Mouse (Mus musculus): Measurements from ENCODE around the gene Tmed1. TPM values are rescaled to one million over a fixed set of nuclear protein-coding genes. Genes with fewer than 3 reads are reported as not detected.

Tmed1 gene
- polyA plus RNA-seq, 1 experiment from 2014 or later, result 85.8 TPM

DNA sequence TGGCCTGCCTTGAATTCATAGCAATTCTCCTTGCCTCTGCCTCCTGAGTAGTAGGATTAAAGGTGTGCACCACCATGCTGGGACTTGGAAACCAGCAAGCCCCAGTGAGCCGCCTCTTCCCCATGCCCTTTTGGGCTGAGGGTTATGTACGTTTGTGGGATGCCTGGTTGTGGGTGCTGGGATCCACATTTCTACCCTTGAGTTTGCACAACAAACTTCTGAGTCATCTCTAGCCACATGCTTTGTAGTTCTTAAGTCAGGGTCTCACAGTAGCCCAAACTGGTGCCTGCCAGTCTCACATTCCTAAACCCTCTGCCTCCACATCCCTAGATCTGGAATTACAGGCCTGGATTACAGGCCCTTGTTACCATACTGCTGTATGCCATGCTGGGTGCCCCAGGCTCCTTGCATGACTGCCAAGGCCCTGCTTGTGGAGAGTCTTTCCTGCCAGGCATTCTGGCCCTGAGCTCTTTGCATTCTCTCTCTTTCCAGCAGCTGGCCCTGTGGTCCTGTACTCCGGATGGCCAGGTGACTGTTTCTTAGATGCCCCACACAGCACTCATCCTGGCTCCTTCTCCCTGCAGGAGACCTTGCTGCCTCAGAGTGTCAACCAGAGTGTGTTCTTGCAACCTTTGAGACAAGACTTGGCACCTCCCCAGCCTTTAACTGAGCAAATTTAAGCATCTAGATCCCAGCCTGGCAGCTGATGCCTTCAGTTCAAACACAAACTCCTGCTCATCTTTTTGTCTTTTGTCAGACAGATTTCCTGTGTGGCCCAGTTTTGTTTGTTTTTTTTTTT is 46.1 kb downstream of the Tmed1 start:
- Histone ChIP-seq H3K36me3 (peaks cover 16% of the 10 kb centered on the region), H3K9me3 (no peaks in the 10 kb centered on the region), H3K4me1 (peaks cover 5% of the 10 kb centered on the region), H3K9ac (no peak overlapping the region), H3K27me3 (replicated peaks) (no peaks in the 10 kb centered on the region), H3K4me3 (replicated peaks) (no peak overlapping the region), H3K4me2 (no peak overlapping the region), H3K27ac (0 out of 2 replicates have a peak overlapping the region, but pooled peaks have one; percentile 48)
- WGBS, result 83% methylated on average over 3 of the region's 3 CpGs
- ATAC-seq (ENCODE audit: insufficient read depth, low FRiP score, low read depth), result no peak

DNA sequence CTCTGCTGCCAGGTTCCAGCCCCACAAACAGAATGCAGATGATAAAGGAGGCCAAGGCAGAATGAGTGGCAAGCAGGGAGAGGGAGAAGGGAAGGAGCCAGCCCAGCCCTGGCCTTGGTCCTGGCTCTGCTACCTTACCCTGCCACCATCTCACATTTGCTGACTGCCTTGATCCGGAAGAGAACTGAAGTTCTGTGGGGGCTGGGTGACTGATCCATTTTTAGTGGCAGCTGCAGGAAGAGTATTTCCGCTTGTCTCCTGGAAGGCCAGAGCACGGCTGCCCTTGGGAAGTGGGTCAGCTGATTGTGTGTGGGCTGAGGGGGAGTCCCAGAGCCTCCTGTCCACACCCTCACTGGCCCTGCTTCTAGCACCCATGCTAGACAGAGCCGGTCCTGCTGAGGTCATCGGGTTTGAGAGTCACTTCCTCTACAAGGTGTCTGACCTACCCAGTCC is 46.9 kb downstream of the Tmed1 start:
- Histone ChIP-seq H3K4me3 (replicated peaks) (no peak overlapping the region), H3K27ac (peak overlapping the region; percentile 48), H3K4me1 (peaks cover 5% of the 10 kb centered on the region), H3K9me3 (no peaks in the 10 kb centered on the region), H3K27me3 (replicated peaks) (no peaks in the 10 kb centered on the region), H3K36me3 (peaks cover 11% of the 10 kb centered on the region; the same call in 1 of the 2 replicates), H3K9ac (no peak overlapping the region), H3K4me2 (no peak overlapping the region)
- ATAC-seq (ENCODE audit: insufficient read depth, low FRiP score, low read depth), result peak; percentile 34; the same call in 1 of the 2 replicates
- WGBS, result 46% methylated on average over 5 of the region's 5 CpGs

DNA sequence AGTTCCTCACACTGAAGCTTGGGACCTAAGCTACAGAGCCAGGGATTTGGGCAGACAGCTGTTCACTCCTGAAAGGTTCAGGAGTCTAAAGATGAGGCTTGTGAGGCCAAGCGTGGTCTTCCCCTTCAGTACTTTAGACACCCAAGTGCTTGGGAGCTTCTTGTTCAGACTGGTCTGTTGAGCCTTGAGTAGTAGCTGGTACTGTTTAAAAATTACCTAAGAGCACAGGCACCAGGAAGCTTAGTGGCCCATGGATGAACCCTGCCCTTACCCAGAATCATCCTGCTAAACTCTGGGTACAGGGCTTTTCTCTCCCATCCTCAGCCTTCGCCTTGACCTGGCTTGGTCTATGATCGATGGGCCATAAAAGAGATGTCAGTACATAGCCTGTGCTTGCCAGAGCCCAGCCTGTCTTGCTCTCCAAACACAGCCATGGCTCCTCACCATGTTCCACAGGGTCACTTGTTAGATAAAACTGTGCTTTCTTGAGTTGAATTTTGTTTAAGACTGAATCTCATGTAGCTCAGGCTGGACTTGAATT is 49.6 kb downstream of the Tmed1 start:
- Histone ChIP-seq H3K27me3 (replicated peaks) (no peaks in the 10 kb centered on the region), H3K27ac (no peak overlapping the region), H3K36me3 (peaks cover 4% of the 10 kb centered on the region), H3K9ac (no peak overlapping the region), H3K4me3 (replicated peaks) (no peak overlapping the region), H3K4me1 (peaks cover 5% of the 10 kb centered on the region), H3K4me2 (no peak overlapping the region), H3K9me3 (no peaks in the 10 kb centered on the region)
- no peak for ATAC-seq (ENCODE audit: insufficient read depth, low FRiP score, low read depth)
- WGBS, result 94% methylated on average over 3 of the region's 3 CpGs

DNA sequence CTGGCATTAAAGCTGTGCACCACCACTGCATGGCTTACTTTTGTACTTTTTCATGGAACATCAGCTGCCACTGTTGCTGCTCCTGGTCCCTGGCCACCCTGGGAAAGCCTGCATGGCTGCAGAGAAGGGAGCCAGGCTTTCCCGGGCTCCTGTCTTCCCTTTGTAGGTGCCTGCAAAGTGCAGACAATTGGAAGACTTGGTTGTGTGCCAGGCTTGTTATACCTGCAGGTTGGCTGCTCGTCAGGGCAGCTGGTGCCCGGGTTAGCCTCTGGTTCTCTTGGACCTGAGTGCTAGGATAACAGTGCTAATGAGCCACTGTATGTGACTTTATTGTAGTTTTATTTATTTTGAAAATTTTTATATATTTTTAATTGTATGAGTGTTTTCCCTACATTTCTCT is 51.2 kb downstream of the Tmed1 start:
- no peak overlapping the region for H3K4me3 ChIP-seq (replicated peaks)
- H3K9me3 ChIP-seq, result no peaks in the 10 kb centered on the region
- H3K27me3 ChIP-seq (replicated peaks), result no peaks in the 10 kb centered on the region
- no peak for ATAC-seq (ENCODE audit: insufficient read depth, low FRiP score, low read depth)
- H3K4me1 ChIP-seq, result peaks cover 5% of the 10 kb centered on the region
- no peaks in the 10 kb centered on the region; the same call in none of the 2 replicates for H3K36me3 ChIP-seq
- no peak overlapping the region for H3K9ac ChIP-seq
- no peak overlapping the region for H3K27ac ChIP-seq
- no peak overlapping the region for H3K4me2 ChIP-seq
- WGBS, result 82% methylated on average over 3 of the region's 3 CpGs

Small RNA genes within 50 kb of the gene (microRNA-seq; reads per million reads assigned to microRNA genes)
- 11.4 reads per million, percentile 26 among the genes with 10 or more reads in this experiment for gene Mir199a-1

Other genes with a start within 250 kb of the Tmed1 start
- 49.9 and 51.3 TPM in 2 replicates for gene Atg4d, start 245.0 kb downstream of the Tmed1 start, polyA plus RNA-seq (2015; fragmentation: Nextera tagmentation; extraction: Ambion mirVana)
- 14.4 and 14.5 TPM in 2 replicates for gene Kri1, start 222.3 kb downstream of the Tmed1 start, polyA plus RNA-seq (2015; fragmentation: Nextera tagmentation; extraction: Ambion mirVana)
- 44.4 and 50.0 TPM in 2 replicates for gene Cdkn2d, start 218.8 kb downstream of the Tmed1 start, polyA plus RNA-seq (2015; fragmentation: Nextera tagmentation; extraction: Ambion mirVana)
- 67.7 and 74.2 TPM in 2 replicates for gene Ap1m2, start 197.9 kb downstream of the Tmed1 start, polyA plus RNA-seq (2015; fragmentation: Nextera tagmentation; extraction: Ambion mirVana)
- 89.1 and 95.7 TPM in 2 replicates for gene Slc44a2, start 189.6 kb downstream of the Tmed1 start, polyA plus RNA-seq (2015; fragmentation: Nextera tagmentation; extraction: Ambion mirVana)
- gene Ilf3, start 142.4 kb downstream of the Tmed1 start, polyA plus RNA-seq (2015; fragmentation: Nextera tagmentation; extraction: Ambion mirVana), result 150 and 154 TPM in 2 replicates
- gene Qtrt1, start 98.4 kb downstream of the Tmed1 start, polyA plus RNA-seq (2015; fragmentation: Nextera tagmentation; extraction: Ambion mirVana), result 55.9 and 57.6 TPM in 2 replicates
- 71.3 and 75.7 TPM in 2 replicates for gene Dnm2, start 85.3 kb downstream of the Tmed1 start, polyA plus RNA-seq (2015; fragmentation: Nextera tagmentation; extraction: Ambion mirVana)
- 5.3 and 6.0 TPM in 2 replicates for gene AB124611, start 15.9 kb upstream of the Tmed1 start, polyA plus RNA-seq (2015; fragmentation: Nextera tagmentation; extraction: Ambion mirVana)
- 40.0 and 51.1 TPM in 2 replicates for gene Carm1, start 36.6 kb upstream of the Tmed1 start, polyA plus RNA-seq (2015; fragmentation: Nextera tagmentation; extraction: Ambion mirVana)
- 25.4 and 29.9 TPM in 2 replicates for gene Timm29, start 82.5 kb upstream of the Tmed1 start, polyA plus RNA-seq (2015; fragmentation: Nextera tagmentation; extraction: Ambion mirVana)
- 31.3 and 33.8 TPM in 2 replicates for gene Yipf2, start 82.6 kb upstream of the Tmed1 start, polyA plus RNA-seq (2015; fragmentation: Nextera tagmentation; extraction: Ambion mirVana)
- gene Smarca4, start 105.9 kb upstream of the Tmed1 start, polyA plus RNA-seq (2015; fragmentation: Nextera tagmentation; extraction: Ambion mirVana), result 68.7 and 74.3 TPM in 2 replicates
- gene Ldlr, start 213.2 kb upstream of the Tmed1 start, polyA plus RNA-seq (2015; fragmentation: Nextera tagmentation; extraction: Ambion mirVana), result 53.8 and 61.0 TPM in 2 replicates